Mouse (Mus musculus) neural tube, embryonic 14.5 days (tissue): ENCODE data around the gene Glis1. TPM values are rescaled to one million over a fixed set of nuclear protein-coding genes. Genes with fewer than 3 reads are reported as not detected.

Experiments
- ATAC-seq: fragments of 200-750 bp; cut with Nextera tagmentation; 2 replicates; pipeline ENCODE4 v1.8.0; 2017; ENCODE audit warnings: low read depth, mild to moderate bottlenecking, moderate TSS enrichment, moderate library complexity
- H3K27ac ChIP-seq: fragments of 300-500 bp; sonication (generic); 2 replicates; pipeline ENCODE4 v1.5.1; 2014; ENCODE audit warnings: low read depth, mild to moderate bottlenecking, control low read depth, low read length, moderate library complexity, mixed read lengths
- H3K27me3 ChIP-seq: fragments of 300-500 bp; sonication (generic); 2 replicates; pipeline ENCODE4 v1.6.1; 2014; ENCODE audit warnings: low read length; ENCODE audit not compliant: control insufficient read depth, insufficient read depth
- H3K36me3 ChIP-seq: fragments of 300-500 bp; sonication (generic); 2 replicates; pipeline ENCODE4 v1.6.1; 2014; ENCODE audit warnings: low read length, mixed read lengths; ENCODE audit not compliant: control insufficient read depth, insufficient read depth
- H3K4me1 ChIP-seq: fragments of 300-500 bp; sonication (generic); 2 replicates; pipeline ENCODE4 v1.6.1; 2014; ENCODE audit warnings: low read length; ENCODE audit not compliant: control insufficient read depth, insufficient read depth
- H3K4me2 ChIP-seq: fragments of 300-500 bp; sonication (generic); 2 replicates; pipeline ENCODE4 v1.6.1; 2014; ENCODE audit warnings: mild to moderate bottlenecking, low read depth, low read length, control low read depth
- H3K4me3 ChIP-seq: fragments of 300-500 bp; sonication (generic); 2 replicates; pipeline ENCODE4 v1.5.1; 2014; ENCODE audit warnings: low read depth, low read length, control low read depth, mixed read lengths
- H3K9ac ChIP-seq: fragments of 300-500 bp; sonication (generic); replicated peaks from 2 replicates; pipeline ENCODE4 v1.6.1; 2014; ENCODE audit warnings: low read depth, mild to moderate bottlenecking, control low read depth, low read length, mixed read lengths
- H3K9me3 ChIP-seq: fragments of 300-500 bp; sonication (generic); 2 replicates; pipeline ENCODE4 v1.6.1; 2016; ENCODE audit warnings: low read length; ENCODE audit not compliant: control insufficient read depth
- WGBS: fragments of 180-500 bp; shearing (Covaris S2); extraction: QIAGEN DNeasy Blood & Tissue Kit; methylation state at CpG from one replicate; pipeline ENCODE4 v1.1.7; 2014; 5-methylcytosine and 5-hydroxymethylcytosine counted together
- polyA plus RNA-seq: library from polyadenylated mRNA; unstranded; fragments of >200 nt; fragmentation: Nextera tagmentation; extraction: Ambion mirVana; gene quantifications from 2 replicates; pipeline ENCODE4 v1.2.1, GENCODE M21; 2014

The Glis1 gene
- polyA plus RNA-seq, 1 experiment from 2014 or later, result 5.7 TPM

- WGBS, result 79% methylated on average over 17 of the region's 17 CpGs
- ATAC-seq, result no peak
- Histone ChIP-seq H3K9me3 (no peaks in the 10 kb centered on the region), H3K36me3 (no peaks in the 10 kb centered on the region), H3K4me1 (no peaks in the 10 kb centered on the region), H3K4me2 (no peak overlapping the region), H3K9ac (no peak overlapping the region), H3K4me3 (no peak overlapping the region), H3K27ac (no peak overlapping the region), H3K27me3 (no peaks in the 10 kb centered on the region)
Observed at GRCm38 (mm10) chr4:107605964-107606602, 171.7 kb downstream of the Glis1 start.

DNA sequence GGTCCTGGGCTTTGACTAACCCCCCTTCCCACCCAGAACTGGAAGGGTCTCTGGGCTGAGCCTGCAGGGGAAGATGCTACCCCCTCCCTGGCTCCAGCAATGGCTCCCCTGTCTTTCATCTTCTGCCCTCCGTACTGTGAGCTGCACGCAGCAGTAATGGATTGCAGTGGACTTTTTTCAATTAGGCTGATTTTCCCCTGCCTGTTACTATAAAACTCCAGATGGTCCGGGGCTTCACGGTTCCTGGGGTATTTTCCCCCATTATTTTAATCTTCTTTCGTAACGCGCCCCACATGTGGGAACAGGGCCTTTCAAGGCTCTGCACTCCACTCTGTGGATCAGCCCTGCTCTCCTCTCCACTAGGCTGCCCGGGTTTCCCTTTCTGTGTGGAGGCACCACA, 175.4 kb downstream of the Glis1 start:
- H3K27ac ChIP-seq, result no peak overlapping the region
- no peaks in the 10 kb centered on the region for H3K9me3 ChIP-seq
- no peak for ATAC-seq
- no peaks in the 10 kb centered on the region for H3K27me3 ChIP-seq
- H3K4me2 ChIP-seq, result no peak overlapping the region
- H3K4me1 ChIP-seq, result no peaks in the 10 kb centered on the region
- H3K36me3 ChIP-seq, result no peaks in the 10 kb centered on the region
- 53% methylated on average over 8 of the region's 8 CpGs for WGBS
- H3K9ac ChIP-seq, result no peak overlapping the region
- no peak overlapping the region for H3K4me3 ChIP-seq

DNA sequence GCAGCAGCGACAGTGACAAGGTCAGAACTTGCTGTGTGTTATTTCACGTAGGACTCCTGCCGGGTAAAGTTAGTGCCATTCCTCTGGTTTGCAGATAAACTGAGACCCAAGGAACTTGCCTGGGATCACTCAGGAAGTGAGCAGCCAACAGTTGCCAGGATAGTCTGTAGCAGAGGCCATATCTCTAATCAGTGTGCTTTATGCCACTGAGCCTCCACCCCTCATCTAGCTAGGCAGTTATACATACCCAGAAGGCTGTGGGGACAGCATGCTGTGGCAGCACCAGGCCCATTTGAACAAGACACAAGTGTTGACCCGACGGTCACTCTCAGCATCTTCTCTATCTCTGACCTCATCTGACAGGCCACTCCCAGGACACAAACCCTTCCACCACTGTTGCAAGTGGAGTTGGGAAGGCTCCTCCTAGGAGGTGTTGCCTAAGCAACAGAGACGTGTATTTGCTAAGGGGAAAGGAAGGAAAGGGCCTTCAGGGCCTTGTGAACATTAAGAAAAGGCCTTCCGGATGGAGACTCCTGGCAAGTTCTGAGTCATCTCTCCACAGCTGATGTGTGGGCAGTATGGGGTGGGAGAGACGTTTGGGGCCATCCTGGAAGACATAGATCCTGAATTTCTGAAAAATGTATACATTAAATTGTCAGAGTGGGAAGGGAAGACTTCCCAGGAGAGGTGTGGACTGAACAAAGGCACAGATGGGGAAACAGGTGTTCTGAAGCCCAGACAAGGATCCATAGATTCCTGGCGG, 177.7 kb downstream of the Glis1 start:
- Histone ChIP-seq H3K4me3 (no peak overlapping the region), H3K4me1 (no peaks in the 10 kb centered on the region), H3K9me3 (no peaks in the 10 kb centered on the region), H3K9ac (no peak overlapping the region), H3K27me3 (no peaks in the 10 kb centered on the region), H3K27ac (no peak overlapping the region), H3K4me2 (no peak overlapping the region), H3K36me3 (no peaks in the 10 kb centered on the region)
- no peak for ATAC-seq
- 76% methylated on average over 9 of the region's 9 CpGs for WGBS

DNA sequence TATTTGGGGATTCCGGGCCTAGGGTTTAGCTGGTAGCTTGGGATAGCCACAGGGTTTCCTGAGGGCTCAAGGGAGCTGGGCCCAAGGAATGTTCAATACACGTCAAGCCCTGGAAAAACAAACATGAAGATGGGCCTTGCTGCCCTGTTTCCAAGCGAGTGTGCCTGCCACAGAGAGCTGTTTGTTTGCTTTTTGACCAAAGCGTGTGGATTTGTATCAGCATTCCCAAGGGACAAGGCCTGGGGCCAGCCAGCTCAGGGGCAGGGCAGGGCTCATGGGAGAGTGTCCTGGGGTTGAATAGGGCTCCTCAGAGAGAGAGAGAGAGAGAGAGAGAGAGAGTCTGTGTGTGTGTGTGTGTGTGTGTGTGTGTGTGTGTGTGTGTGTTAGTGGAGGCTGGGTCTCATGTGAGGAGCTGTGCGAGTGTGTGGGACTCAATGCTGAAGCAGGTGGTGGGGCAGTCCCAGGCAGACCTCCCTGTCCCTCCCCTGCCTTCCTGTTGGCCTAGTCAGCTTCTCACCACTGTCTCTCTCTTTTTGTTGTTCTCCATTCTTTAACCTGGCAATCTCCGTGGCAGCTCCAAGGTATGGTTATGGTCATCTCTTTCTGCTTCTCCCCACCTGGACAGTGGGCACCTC, 183.3 kb downstream of the Glis1 start:
- Histone ChIP-seq H3K36me3 (no peaks in the 10 kb centered on the region), H3K4me3 (no peak overlapping the region), H3K27ac (no peak overlapping the region), H3K9ac (no peak overlapping the region), H3K27me3 (no peaks in the 10 kb centered on the region), H3K9me3 (no peaks in the 10 kb centered on the region), H3K4me2 (no peak overlapping the region), H3K4me1 (no peaks in the 10 kb centered on the region)
- ATAC-seq, result no peak
- 65% methylated on average over 6 of the region's 6 CpGs for WGBS

DNA sequence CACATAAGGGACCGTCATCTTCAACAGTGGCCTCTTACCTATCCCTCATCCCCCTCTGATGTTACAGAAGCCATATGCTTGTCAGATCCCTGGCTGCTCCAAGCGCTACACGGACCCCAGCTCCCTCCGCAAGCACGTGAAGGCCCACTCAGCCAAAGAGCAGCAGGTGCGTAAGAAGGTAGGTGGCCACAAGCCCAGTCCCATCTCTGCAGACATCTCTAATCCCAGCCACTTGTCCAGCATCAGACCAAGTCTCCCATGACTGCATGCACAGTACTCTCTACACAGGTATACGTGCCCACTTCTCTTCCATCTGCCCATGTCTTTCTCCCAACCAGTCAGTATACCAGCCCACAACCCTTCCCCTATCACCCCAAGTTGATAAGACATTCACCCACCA, 185.1 kb downstream of the Glis1 start:
- Histone ChIP-seq H3K9ac (no peak overlapping the region), H3K27me3 (no peaks in the 10 kb centered on the region), H3K36me3 (no peaks in the 10 kb centered on the region), H3K4me3 (no peak overlapping the region), H3K4me1 (no peaks in the 10 kb centered on the region; the same call in 1 of the 2 replicates), H3K27ac (no peak overlapping the region), H3K9me3 (no peaks in the 10 kb centered on the region), H3K4me2 (no peak overlapping the region)
- WGBS, result 96% methylated on average over 7 of the region's 7 CpGs
- ATAC-seq, result no peak

DNA sequence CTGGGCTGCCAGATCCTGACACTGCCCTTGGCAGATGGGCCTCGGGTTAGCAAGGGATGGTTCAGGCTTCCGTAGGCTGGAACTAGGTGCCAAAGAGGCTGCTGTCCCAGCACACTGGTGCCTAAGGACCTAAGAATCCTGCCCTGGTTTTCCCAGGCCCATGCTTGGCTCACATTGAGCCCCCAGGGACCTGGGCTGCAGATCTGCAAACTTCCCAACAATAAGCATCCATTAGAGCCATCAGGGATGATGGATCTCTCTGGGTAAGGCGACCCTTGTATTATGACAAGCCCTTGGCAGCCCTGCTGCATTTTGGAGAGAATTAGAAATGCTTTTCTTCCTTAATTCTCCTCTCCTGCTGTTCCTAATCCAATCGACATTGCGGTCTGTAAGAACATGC, 187.0 kb downstream of the Glis1 start:
- 71% methylated on average over 5 of the region's 5 CpGs for WGBS
- Histone ChIP-seq H3K4me2 (no peak overlapping the region), H3K36me3 (no peaks in the 10 kb centered on the region), H3K27ac (no peak overlapping the region), H3K9me3 (no peaks in the 10 kb centered on the region), H3K9ac (no peak overlapping the region), H3K4me3 (no peak overlapping the region), H3K27me3 (no peaks in the 10 kb centered on the region), H3K4me1 (no peaks in the 10 kb centered on the region; the same call in 1 of the 2 replicates)
- no peak for ATAC-seq

DNA sequence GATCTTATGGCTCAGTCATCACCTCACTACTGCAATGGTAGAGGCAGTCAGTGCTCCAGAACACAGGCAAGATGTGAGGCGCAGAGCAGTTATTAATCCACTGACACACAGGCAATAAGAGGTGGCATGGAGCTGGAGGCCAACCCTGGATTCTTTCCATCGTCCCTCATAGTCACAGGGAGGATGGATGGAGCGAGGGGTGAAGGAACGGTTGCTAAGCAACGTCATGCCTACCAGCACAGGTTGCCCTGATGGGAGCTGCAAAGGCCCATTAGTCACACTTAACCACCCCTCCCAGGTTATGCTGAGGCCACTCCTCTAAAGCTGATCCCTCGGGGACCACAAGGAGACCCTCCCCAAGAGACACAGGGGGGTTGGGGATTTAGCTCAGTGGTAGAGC, 187.9 kb downstream of the Glis1 start:
- Histone ChIP-seq H3K9me3 (no peaks in the 10 kb centered on the region), H3K4me3 (no peak overlapping the region), H3K4me1 (no peaks in the 10 kb centered on the region; the same call in 1 of the 2 replicates), H3K36me3 (no peaks in the 10 kb centered on the region), H3K9ac (no peak overlapping the region), H3K27ac (no peak overlapping the region), H3K27me3 (no peaks in the 10 kb centered on the region), H3K4me2 (no peak overlapping the region)
- WGBS, result 52% methylated on average over 6 of the region's 6 CpGs
- no peak for ATAC-seq

DNA sequence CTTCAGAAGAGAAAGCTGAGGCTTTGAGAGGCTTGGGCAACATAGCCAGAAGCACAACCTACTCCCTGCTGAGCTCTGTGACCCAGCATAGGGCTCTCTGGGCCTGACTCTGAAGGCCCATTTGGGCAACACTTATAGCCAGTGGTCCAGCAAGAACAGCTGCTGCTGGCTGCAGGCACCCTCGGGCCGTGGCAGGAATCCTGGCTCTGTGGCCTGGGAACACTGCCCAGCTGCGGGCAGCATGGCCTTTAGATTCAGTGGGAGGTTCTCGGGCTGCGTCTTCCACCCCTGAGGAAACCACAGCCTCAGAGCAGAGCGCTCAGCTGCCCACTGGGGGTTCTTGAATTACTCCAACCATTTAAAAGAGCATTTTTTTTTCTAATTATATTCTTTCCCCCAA, 189.5 kb downstream of the Glis1 start:
- H3K4me2 ChIP-seq, result no peak overlapping the region
- H3K4me1 ChIP-seq, result no peaks in the 10 kb centered on the region; the same call in 1 of the 2 replicates
- no peak overlapping the region for H3K9ac ChIP-seq
- no peak overlapping the region for H3K4me3 ChIP-seq
- no peak for ATAC-seq
- H3K36me3 ChIP-seq, result no peaks in the 10 kb centered on the region
- H3K9me3 ChIP-seq, result no peaks in the 10 kb centered on the region
- H3K27me3 ChIP-seq, result no peaks in the 10 kb centered on the region
- WGBS, result 49% methylated on average over 6 of the region's 6 CpGs
- no peak overlapping the region for H3K27ac ChIP-seq

DNA sequence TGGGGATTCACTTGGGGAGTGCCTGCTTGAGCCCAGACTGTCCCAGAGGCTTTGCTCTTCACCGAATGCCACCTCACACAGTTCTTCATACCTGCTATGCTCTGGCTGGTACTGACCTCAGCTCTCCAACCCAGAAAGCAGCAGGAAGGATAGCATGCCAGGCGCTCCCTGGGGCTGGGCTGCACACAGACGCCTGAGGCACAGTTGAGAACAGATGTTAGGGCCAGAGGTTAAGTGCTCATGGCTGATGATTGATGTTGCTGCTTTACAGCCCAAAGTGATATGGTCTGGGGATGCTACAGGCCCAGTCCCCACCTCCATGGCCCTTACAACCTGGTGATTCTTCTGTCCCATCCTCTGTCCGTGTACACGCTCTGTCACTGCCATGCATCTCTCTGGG, 190.6 kb downstream of the Glis1 start:
- WGBS, result 49% methylated on average over 5 of the region's 5 CpGs
- H3K9ac ChIP-seq, result no peak overlapping the region
- no peaks in the 10 kb centered on the region for H3K36me3 ChIP-seq
- no peaks in the 10 kb centered on the region for H3K27me3 ChIP-seq
- H3K27ac ChIP-seq, result no peak overlapping the region
- H3K4me1 ChIP-seq, result no peaks in the 10 kb centered on the region; the same call in 1 of the 2 replicates
- no peaks in the 10 kb centered on the region for H3K9me3 ChIP-seq
- H3K4me2 ChIP-seq, result no peak overlapping the region
- ATAC-seq, result no peak
- no peak overlapping the region for H3K4me3 ChIP-seq
